Mouse (Mus musculus): Measurements from ENCODE around the gene Sgcd.

The Sgcd gene

GRCm38 (mm10) chr11:47139271-47139670 lies 849.5 kb downstream of the Sgcd start:
- DNase-seq (ENCODE audit: low read depth): peak; percentile 58

- no peak for DNase-seq (ENCODE audit: low read depth)
These were observed 856.4 kb downstream of the Sgcd start for GRCm38 (mm10) chr11:47132410-47132809.

GRCm38 (mm10) chr11:47130432-47130831 lies 858.3 kb downstream of the Sgcd start:
- no peak for DNase-seq (ENCODE audit: low read depth)

- no peak for DNase-seq (ENCODE audit: low read depth)
These were observed 858.8 kb downstream of the Sgcd start for GRCm38 (mm10) chr11:47129992-47130391.

GRCm38 (mm10) chr11:47129166-47129565 lies 859.6 kb downstream of the Sgcd start:
- peak; percentile 29 for DNase-seq (ENCODE audit: low read depth)

GRCm38 (mm10) chr11:47128331-47128730 lies 860.4 kb downstream of the Sgcd start:
- no peak for DNase-seq (ENCODE audit: low read depth)

- no peak for DNase-seq (ENCODE audit: low read depth)
These were observed 867.9 kb downstream of the Sgcd start for GRCm38 (mm10) chr11:47120874-47121273.

GRCm38 (mm10) chr11:47117896-47118295 lies 870.9 kb downstream of the Sgcd start:
- DNase-seq (ENCODE audit: low read depth): no peak

- no peak for DNase-seq (ENCODE audit: low read depth)
These were observed 874.4 kb downstream of the Sgcd start for GRCm38 (mm10) chr11:47114366-47114765.

GRCm38 (mm10) chr11:47113081-47113480 lies 875.7 kb downstream of the Sgcd start:
- DNase-seq (ENCODE audit: low read depth): no peak

GRCm38 (mm10) chr11:47110314-47110713 lies 878.5 kb downstream of the Sgcd start:
- DNase-seq (ENCODE audit: low read depth): no peak

GRCm38 (mm10) chr11:47107661-47108060 lies 881.1 kb downstream of the Sgcd start:
- no peak for DNase-seq (ENCODE audit: low read depth)

GRCm38 (mm10) chr11:47093296-47093912 lies 895.4 kb downstream of the Sgcd start:
- DNase-seq (ENCODE audit: low read depth): no peak

- DNase-seq (ENCODE audit: low read depth): no peak
These were observed 906.3 kb downstream of the Sgcd start for GRCm38 (mm10) chr11:47082517-47082916.

GRCm38 (mm10) chr11:47073538-47073937 lies 915.2 kb downstream of the Sgcd start:
- DNase-seq (ENCODE audit: low read depth): no peak

GRCm38 (mm10) chr11:47071161-47071560 lies 917.6 kb downstream of the Sgcd start:
- peak; percentile 23 for DNase-seq (ENCODE audit: low read depth)

- DNase-seq (ENCODE audit: low read depth): no peak
These were observed 918.9 kb downstream of the Sgcd start for GRCm38 (mm10) chr11:47069769-47070384.

GRCm38 (mm10) chr11:47063690-47064089 lies 925.1 kb downstream of the Sgcd start:
- no peak for DNase-seq (ENCODE audit: low read depth)

GRCm38 (mm10) chr11:47050390-47050789 lies 938.4 kb downstream of the Sgcd start:
- DNase-seq (ENCODE audit: low read depth): no peak

- no peak for DNase-seq (ENCODE audit: low read depth)
These were observed 939.0 kb downstream of the Sgcd start for GRCm38 (mm10) chr11:47049756-47050155.

- DNase-seq (ENCODE audit: low read depth): no peak
These were observed 956.5 kb downstream of the Sgcd start for GRCm38 (mm10) chr11:47032318-47032717.

GRCm38 (mm10) chr11:47020874-47021273 lies 967.9 kb downstream of the Sgcd start:
- peak; percentile 17 for DNase-seq (ENCODE audit: low read depth)

GRCm38 (mm10) chr11:47018139-47018538 lies 970.6 kb downstream of the Sgcd start:
- DNase-seq (ENCODE audit: low read depth): no peak

- DNase-seq (ENCODE audit: low read depth): no peak
These were observed 973.1 kb downstream of the Sgcd start for GRCm38 (mm10) chr11:47015683-47016082.

Data from fibroblast of lung, adult 2 months (primary cell).